Mouse (Mus musculus): ENCODE measurements around the gene Arl15.

Gene Arl15

DNA sequence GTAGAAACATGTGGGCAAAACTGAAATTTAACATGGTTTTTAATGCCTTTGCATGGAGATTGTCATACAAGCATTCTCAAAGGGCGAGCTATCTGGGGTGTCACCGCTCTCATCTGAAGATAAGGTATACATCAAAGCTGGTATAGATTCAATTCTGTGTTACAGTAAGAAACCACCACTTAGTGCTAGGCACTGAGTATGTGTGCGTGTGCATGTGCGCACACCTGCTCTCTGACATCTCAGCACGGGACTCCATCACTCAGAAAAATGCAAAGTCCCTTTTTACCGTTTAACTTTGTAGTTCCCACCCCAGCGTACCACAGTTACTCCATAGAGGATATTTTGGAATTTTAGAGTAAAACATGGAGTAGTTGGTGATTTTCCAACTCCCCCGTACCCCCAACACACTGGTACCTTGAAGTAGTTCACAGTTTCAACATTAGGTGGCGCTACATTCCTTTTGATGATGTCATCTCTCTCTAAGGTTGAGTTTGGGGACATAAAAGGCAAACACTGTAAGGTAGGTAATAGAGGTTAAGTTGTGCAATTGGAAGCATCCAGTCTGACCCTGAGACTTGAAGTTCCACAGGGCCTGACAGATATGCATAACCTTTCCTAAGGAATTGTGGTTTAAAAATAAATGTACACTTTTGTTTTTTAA, 281.5 kb downstream of the Arl15 start:
- DNase-seq, result peak in 1 of 2 experiments; percentile 13

DNA sequence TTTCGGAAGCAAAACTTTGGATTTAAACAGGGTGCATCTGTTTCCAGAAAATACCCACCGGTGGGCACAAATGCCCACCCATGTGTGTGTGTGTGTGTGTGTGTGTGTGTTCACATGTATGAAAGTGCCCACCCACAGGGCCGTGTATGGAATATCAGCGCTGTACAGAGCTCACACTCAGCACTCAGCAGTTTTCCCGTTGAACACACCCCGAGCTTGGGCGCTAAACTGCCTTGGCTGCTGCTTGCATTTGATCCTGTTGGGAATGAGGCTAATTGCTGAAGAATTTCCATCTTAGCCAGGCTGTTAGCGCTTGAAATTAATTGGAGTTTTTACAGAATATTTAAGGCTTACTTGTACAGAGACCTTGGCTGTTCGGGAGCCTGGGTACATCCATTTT, 282.9 kb downstream of the Arl15 start:
- no peak for DNase-seq

DNA sequence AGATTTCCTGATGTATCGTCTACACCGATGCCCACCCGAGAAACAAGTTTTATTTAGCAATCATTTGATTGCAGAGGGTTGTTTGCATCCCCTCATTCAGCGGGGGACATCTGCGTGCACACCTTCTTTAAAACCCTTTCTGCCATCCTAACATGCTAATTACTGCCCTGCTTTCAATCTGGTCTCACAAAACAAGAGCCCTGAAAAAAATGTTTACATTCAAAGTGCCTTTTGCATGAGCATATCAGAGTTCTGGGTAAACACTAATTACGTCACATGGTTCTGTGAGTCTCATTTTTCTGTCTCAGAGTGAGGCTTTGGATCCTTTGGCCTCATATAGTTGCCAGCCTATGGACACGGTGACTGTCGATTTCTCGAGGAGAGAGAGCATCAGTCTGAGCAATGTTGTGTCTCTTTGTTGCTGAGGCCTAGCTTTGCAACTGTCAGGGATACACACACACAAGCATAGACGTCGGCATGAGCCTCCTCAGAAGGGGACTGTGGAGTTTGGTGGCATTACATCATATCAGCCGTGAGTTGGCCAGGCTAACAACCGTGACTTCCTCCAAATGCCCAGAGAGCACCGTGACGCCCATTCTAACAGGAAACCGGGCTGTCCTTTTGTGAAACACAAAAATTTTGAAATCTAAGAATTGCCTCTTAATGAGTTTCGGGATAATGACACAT, 283.4 kb downstream of the Arl15 start:
- no peak for DNase-seq

DNA sequence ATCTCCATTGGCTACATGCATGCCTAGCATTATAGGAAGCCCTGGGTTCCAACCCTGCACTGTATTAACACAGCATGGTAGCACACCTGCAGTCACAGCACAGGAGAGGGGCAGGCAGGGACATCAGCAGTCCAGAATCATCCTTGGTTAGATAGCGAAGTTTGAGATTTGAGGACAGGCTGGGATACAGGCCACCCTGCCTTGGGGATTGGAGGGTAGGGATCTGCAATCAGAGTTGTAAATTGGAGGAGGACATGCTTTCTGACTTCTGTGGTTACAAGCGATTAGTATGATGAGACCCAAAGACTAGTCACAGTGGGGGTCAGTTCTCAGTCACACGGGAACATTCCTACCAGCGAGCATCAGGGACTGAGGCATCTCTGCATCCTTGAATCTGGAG, 284.5 kb downstream of the Arl15 start:
- DNase-seq, result no peak

DNA sequence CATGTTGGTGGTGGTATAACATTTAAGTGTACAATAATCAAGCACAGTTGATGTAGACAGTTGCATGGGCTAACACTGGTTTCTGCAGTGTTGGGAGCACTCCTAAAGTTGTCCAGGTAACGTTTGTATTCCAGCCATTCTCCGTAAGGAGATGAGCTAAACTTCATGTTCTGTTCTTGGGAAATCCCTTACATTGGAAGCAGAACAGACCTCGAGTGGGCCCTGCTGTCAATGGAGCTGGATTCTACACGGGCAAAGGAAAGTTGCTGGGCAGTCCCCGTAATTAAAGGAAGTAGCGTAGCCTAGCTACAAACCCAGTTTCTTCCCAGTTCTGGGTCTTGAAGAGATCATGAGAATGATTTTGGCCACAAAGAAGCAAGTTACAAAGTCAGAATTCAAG, 285.4 kb downstream of the Arl15 start:
- no peak for DNase-seq

DNA sequence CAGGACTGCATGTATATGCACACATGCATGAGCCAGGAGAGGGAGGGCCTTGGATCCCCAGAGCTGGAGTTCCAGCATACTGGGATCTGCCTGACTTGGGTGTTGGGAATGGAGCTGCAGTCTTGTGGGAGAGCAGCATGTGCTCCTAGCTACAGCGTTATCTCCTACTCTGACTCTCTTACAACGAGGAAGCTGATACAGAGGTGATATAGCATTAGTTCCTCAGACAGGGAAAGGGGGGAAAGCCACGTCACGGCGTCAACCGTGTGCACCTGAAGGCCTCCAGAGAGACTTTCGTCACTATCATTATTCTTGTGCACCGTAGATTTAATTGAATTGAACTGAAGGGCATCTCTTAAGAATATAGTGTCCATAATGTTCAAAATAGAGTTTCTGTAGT, 286.2 kb downstream of the Arl15 start:
- DNase-seq, result no peak

DNA sequence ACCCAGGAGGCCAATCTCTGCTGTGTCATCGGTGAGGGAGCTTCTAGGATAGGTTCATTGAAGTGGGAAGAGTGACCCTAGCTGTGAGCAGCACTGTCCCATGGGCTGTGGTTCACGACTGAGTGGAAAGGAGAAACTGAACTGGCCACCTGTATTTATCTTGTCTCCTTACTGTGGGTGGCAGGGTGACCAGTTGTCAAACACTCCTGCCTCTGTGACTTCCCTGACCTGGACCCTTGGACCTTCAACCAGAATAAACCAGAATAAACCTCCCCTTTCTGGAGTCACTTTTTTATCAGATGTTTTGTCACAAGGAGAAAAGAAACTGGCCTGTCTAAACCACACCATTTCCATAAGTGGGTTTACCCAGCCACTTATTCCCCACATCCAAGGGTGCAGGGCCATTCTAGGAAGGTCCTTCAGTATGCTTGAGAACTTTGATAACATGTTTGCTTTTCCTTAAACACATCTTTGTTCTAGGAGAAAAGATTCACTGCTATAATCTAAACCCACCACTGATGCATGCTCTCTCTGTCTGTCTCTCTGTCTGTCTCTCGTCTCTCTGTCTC, 289.3 kb downstream of the Arl15 start:
- no peak for DNase-seq

DNA sequence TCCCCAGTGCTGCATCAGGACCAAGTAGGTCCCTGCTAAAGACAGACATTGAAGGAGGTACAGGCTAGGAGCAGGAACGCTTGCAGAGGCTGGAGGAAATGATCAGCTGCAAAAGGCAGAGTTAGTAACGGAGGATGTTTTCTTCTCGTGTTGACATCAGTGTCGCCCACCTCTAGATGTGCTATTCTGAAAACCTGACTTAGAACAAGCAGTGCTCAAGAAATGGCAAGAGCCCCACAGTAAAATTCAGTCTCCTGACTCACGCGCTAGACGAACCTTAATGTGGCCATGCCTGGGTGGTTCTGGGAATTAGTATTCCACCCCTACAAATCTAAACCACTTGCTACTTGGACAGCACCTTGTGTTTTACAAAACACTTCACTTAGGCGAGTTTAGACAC, 291.1 kb downstream of the Arl15 start:
- no peak for DNase-seq

DNA sequence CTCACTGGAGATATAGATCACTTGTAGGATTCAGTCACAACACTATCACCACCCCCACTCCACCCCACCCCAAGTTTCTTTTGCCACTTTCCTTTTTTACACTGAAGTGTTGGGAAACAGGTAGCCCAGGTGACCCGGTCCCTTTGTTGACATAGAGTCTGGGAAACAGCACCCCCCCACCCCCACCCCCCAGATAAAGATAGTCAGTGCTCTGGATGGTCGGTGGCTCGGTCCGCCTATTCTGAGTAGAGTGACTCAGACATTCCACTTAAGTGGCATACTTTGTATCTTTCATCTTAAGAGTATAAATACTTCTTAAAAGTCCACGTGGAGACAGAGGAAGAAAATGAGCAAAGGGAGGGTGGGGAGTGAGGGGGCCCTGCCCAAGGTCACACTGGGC, 292.0 kb downstream of the Arl15 start:
- no peak for DNase-seq

DNA sequence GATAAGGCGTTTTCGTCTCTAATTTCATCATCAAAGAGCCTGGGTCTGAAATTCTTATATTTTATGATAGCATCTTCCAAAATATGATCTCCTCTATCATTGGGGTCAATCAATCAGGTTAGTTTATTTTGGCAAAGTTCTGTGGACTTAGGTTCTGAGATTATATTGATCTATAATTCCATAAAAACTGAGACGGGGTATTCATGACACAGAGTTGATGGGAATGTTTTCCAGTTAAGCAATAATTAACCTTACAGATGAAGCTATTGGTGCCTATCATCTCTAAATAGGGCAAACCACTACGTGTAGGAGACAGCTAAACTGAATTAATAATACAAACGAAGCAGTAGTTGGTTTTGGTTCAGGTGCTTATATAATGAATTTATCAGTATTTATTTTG, 292.5 kb downstream of the Arl15 start:
- no peak for DNase-seq

DNA sequence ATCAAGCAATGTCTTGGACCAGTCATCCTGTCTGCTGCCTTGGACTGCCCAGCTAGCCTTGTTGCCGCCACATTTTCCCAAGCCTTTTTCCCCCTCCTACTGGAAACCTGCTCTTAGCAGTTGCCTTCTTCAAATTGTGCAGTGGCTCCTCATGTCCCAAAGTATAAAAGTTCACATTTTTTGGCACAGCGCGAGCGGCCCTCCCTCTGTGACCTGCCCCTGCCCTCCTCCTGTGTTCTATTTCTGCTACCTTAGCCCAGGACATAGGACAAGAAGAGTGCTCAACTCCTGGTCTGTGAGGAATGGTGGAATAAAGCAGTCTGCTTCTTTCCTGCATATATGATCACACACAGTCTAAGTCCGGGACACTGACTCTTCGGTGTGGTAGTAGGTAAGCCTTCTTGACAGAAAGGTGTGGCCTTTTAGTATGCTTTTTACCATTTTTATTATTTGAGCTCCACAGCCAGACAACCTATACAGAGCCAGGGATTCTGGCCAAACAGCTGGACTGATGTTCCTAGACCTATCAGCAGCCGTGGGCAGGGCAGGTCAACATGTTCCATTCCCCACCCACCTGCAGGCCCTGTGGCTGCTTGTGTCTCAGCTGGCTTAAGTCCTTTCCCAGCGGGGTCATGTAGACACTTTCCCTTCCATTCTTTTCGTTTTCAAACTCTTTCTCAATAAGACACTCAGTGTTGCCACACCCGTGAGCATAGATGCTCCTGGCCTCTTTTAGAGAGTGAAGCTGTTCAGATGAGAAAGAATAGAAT, 293.6 kb downstream of the Arl15 start:
- DNase-seq, result peak; percentile 41 to 76

DNA sequence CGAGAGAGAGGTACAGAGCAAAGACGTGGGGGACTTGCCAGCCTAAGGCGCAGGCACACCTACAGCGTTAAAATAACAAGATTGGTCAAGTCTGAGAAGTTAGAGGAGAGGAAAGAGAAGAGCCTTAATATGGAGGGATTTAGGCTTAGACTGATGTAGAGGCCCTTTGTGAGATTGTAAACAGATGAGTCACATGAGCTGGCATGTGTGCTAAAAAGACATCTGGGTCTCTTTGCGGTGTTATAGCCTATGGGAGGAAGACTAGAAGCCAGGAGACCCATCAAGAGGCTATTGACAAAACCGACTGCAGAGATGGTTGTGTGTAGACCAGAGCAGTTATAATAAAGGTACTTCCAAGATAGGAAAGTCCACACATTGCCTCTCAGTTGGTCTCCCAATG, 296.5 kb downstream of the Arl15 start:
- DNase-seq, result no peak

DNA sequence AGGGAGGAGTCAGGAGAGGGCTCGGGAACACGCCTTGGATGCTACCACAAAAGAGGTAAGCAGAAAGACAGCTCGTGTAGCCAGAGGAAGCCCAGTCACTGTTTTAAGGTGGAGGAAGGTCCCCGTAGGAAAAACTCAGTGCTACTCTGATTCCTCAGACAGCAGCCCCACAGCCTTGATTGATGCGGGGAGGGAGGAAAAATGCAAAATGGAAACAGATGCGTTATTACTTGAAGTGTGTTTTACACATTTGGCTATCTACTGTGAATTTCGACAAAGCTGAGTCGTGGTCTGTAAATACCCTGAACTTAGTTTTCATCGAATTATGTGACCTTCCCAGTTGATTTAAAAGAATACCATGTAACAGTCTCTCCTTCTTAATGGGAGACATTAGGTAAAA, 296.9 kb downstream of the Arl15 start:
- no peak for DNase-seq

DNA sequence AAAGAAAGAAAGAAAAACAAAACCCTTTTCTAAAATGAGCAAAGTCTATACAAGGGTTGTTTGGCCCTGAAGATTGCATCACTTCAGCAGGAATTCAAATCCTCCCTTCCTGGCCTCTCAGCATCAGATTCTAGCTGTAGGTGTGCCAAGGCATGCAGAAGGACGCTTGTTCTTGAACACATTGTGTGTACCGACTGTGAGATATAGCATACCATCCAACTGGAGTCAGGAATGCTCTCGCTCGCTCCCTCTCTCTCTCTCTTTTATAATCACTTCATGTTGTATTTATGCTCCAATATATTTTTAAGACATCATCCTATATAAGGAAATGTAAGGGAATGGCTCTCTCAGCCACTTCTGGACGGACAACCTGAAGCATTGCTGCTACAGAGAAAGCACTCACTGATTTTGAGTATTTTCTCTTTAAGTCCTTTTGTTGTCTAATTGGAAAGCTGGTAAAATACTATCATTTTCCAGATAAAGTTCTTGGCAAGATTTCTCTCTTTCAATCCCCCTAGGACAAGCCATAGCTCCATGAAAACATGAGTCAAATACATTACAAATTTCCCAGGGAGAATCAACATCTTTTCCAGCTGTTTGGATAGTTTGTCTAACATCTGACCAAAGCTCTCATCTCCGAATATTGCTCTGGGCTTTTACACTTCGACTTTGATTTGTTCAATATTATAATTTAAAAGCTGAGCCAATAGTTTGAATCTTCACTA, 300.0 kb downstream of the Arl15 start:
- DNase-seq, result no peak

DNA sequence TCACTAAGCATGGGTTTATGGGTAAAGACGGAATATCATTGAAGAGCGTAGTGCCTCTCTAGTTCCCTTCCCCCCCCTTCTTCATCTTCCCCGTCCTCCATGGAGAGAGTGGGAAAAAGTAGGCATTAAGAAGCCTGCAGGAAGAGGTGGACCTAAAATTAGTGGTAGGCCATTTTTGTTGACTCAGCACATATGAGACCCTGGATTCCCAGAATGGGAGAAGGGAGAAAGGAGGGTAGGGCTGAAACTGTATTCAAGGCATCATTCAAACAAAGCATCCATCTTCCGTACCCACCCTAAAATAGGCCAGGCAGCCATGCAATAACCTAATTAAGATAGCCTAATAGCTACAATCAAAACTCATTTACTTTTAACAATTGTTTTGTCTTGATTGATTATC, 301.1 kb downstream of the Arl15 start:
- DNase-seq, result no peak

DNA sequence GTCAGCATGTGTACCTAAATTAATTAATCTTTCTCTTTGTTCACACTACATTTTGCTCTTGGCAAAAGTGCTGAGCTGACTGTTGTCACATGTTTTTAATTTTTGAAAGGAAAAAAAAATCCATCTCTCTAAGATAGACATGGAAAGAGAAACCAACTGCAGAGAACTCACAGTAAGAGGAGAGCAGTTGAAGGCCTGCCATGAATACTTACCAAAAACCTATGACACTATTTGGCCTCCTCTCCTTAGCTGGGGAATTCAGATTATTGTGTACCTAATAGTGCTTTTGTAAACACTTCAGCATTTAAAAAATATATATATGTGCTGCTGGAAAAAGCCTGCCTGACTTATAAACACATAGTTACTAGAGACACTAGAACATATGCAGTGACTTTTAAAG, 302.1 kb downstream of the Arl15 start:
- DNase-seq, result no peak

DNA sequence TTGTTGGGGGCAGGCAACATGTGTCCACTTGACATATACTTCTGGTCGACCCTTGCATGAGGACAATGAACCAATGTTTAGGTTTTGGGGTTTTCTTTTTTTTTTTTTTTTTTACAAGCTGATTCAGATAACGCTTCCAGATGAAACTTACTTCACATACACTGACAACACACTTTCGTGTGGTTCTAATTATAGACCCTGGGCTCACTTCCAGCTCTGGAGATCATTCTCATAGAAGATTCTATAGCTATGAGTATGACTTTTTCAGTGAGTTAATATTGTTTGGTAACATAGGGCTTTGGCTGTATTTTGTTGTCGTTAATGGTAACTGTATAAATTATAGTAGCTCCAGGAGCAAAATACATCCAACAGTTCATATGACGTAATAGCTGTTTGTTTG, 306.9 kb downstream of the Arl15 start:
- DNase-seq, result no peak

DNA sequence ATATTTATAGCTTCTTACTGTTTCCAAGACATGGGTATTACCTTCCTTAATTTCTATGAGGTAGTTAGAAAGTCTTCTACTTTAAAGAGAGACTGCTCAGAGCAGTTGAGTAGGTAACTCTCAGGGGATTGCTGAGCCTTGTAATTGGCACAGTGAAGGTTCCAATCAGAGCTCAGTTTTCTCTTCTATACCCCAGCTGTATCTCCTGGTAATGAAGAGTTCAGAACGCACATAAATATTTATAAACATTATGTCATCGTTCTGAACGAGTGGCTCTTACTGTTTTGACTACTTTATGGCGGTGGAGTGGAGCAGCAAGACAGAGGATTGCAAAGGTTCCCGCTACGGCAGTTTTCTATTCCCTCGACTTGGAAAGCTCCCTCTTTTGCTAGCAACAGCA, 311.8 kb downstream of the Arl15 start:
- no peak for DNase-seq

DNA sequence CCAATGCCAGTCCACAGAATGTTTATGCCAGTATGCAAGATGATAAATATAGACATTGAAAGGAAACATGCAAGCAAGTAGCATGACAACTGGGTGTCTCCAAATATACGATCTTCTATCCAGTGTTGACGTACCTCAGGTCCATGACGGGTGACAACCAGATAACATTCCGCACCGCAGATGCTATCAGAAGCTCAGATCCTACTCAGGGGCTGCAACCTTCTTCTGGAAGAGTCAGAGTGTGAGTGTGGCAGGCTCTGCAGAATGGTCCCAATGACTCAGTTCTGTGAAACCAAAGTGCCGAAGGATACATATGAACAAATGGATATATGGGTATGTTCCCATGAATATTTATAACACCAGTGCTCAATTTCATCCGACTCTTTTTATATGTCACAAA, 313.2 kb downstream of the Arl15 start:
- DNase-seq, result no peak

DNA sequence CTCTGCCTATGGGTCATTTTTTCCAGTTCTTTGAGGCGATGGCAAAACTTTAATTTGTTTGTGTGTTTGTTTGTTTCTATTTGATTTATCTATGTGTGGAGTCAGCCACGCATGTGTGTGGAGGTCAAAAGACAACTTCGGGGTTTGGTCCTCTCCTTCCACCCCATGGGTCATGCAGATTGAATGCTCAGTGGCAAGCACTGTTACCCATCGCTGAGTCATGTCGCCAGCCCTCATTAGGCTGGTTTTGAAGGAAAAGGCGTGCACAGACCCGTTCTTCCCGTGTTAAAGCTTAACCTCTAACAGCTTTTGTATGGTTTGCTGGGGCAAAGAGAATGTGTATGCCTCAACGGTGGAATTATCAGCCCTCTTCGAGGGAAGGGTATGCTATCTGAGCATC, 315.1 kb downstream of the Arl15 start:
- no peak for DNase-seq

DNA sequence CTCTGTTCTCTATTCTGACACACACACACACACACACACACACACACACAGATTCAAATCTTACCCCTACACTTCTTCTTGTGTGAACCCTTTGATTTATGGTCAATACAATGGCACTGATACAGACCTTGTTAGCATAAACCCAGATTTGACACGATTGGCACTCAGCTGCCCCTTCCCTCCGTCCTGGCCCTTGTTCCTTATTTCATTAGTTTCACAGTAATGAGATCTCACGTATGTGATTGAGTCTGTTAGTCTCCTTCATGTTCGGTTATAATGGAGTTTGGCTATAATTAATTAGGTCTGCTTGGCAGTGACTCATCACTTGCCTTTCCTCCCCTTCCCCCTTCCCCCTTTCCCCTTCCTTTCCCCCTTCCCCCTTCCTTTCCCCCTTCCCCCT, 315.5 kb downstream of the Arl15 start:
- no peak for DNase-seq

DNA sequence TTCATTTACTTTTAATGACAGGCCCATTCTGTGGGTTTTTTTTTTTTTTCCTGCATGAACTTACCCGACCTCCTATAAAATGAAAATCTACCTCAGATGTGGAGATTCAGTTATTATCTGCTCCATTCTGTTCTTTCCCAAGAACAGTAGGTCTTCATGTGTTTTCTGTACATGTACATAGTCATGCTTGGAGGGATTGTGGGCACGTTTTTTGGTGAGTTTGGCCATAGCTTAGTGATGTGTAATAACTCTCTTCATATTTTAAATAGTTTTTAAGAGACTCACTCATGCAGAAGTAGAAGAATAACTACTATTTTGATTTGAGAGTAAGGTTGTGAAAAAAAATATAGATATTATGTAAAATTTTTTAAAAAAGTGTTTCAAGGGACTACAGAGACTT, 319.2 kb downstream of the Arl15 start:
- DNase-seq, result no peak

DNA sequence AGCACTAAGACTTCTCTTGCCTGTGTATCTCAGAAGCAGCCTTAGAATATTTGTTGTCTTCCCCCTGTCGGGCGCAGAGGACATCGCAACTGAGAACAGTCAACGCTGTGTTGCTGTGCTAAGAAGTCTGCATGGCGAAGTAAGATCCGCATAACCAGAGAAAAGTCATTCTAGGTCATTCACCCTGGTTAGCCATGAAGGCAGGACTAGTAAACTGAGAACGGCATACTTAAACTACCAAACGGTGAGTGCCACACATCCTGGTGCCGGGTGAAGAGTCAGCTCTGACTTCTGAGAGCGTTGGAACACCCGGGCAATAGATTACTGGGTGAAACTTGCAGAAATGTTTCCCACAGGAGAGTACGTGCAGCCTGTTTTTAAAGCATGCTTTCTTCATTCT, 320.3 kb downstream of the Arl15 start:
- DNase-seq, result no peak

Measured in kidney, adult 8-10 months (tissue).